Mouse (Mus musculus): ENCODE data around the gene Lrrc30.

GRCm38 (mm10) chr17:67582681-67583356 is 49.7 kb downstream of the Lrrc30 start:
- TF ChIP-seq GATA1 (IDR thresholded peaks at IDR 0.05; ENCODE audit: borderline replicate concordance, low read length) (no peak), FLI1 (IDR thresholded peaks at IDR 0.05; ENCODE audit: low read length) (no peak)
